ENCODE assay signal across 8 mouse cellular contexts in genomic region chr6:47920447-47921340, GRCm38 (mm10). TPM values are rescaled to one million over a fixed set of nuclear protein-coding genes. Genes with fewer than 3 reads are reported as not detected.
DNase-seq lines count a peak whose midpoint lies in the region; ATAC-seq lines count a peak whose summit lies in the region.

Gene Zfp212 (plus strand): TSS chr6:47920476.

- H3K4me3 ChIP-seq in heart, embryonic 13.5 days = peak within 1 kb of the TSS; percentile 92
- H3K4me3 ChIP-seq in liver, embryonic 12.5 days = peak within 1 kb of the TSS; percentile 90

- peak within 1 kb of the TSS; percentile 87 for H3K4me2 ChIP-seq in heart, embryonic 13.5 days
- H3K4me2 ChIP-seq in liver, embryonic 12.5 days = peak within 1 kb of the TSS; percentile 81

- H3K9ac ChIP-seq in heart, embryonic 13.5 days = peak within 1 kb of the TSS; percentile 94
- H3K9ac ChIP-seq in liver, embryonic 12.5 days = peak within 1 kb of the TSS; percentile 90

- DNase-seq in CD8-positive naive resting alpha-beta T cell, adult 2 months (ENCODE audit: low read depth in 2 of 2, low spot score in 2 of 2) = peak; percentile 78 to 85
- peak; percentile 79 for DNase-seq in c-Kit-negative CD71-positive TER-119-positive erythroid progenitor cells, embryonic 14.5 days (ENCODE audit: low read depth, low spot score)
- peak; percentile 65 for DNase-seq in fibroblast of lung, adult 2 months (ENCODE audit: low read depth)
- DNase-seq in kidney, postnatal 10 days = peak; percentile 93
- DNase-seq in naive thymus-derived CD4-positive, alpha-beta T cell, adult 2 months (ENCODE audit: low read depth) = peak; percentile 93
- peak; percentile 87 for DNase-seq in splenic B cell, adult 2 months (ENCODE audit: low read depth, low spot score)

- peak within 1 kb of the TSS; percentile 97 for H3K27ac ChIP-seq in heart, embryonic 13.5 days (replicated peaks)
- peak within 1 kb of the TSS; percentile 97 for H3K27ac ChIP-seq in liver, embryonic 12.5 days

- peak; percentile 91 for ATAC-seq in heart, embryonic 13.5 days (ENCODE audit: extremely low read depth, insufficient number of reproducible peaks, low FRiP score, low TSS enrichment)
- ATAC-seq in liver, embryonic 12.5 days = peak; percentile 92

- no peaks in the 10 kb centered on the region for H3K9me3 ChIP-seq in heart, embryonic 13.5 days
- H3K9me3 ChIP-seq in liver, embryonic 12.5 days (replicated peaks) = no peaks in the 10 kb centered on the region

- no peaks in the 10 kb centered on the region for H3K27me3 ChIP-seq in heart, embryonic 13.5 days (replicated peaks)
- H3K27me3 ChIP-seq in liver, embryonic 12.5 days (replicated peaks) = no peaks in the 10 kb centered on the region
- no peaks in the 10 kb centered on the region for H3K27me3 ChIP-seq in splenic B cell, adult 2 months (ENCODE audit: control insufficient read depth, insufficient read depth, low read length, poor library complexity, severe bottlenecking)

- under 1% methylated on average over 66 of the region's 67 CpGs for WGBS in heart, embryonic 13.5 days
- WGBS in liver, embryonic 12.5 days (ENCODE audit: insufficient replicate concordance) = under 1% methylated on average over 63 of the region's 67 CpGs

- peaks cover 3% of the 10 kb centered on the region for H3K36me3 ChIP-seq in heart, embryonic 13.5 days
- peaks cover 5% of the 10 kb centered on the region for H3K36me3 ChIP-seq in liver, embryonic 12.5 days
- H3K36me3 ChIP-seq in splenic B cell, adult 2 months (ENCODE audit: control insufficient read depth, insufficient read depth, low read length, poor library complexity, severe bottlenecking) = no peaks in the 10 kb centered on the region

- peaks cover 22% of the 10 kb centered on the region for H3K4me1 ChIP-seq in heart, embryonic 13.5 days
- peaks cover 58% of the 10 kb centered on the region for H3K4me1 ChIP-seq in liver, embryonic 12.5 days

RNA-seq across cellular contexts. Expression of gene Zfp212, which starts in this region (rescaled TPM):
- polyA plus RNA-seq in heart, embryonic 13.5 days (2015; fragmentation: Nextera tagmentation; extraction: Ambion mirVana) = 8.9 and 9.2 TPM in 2 replicates
- polyA plus RNA-seq in liver, embryonic 12.5 days (2016; fragmentation: Nextera tagmentation; extraction: Ambion mirVana) = 6.6 and 7.6 TPM in 2 replicates

Comparison
In these comparisons a context has a peak if more than half of its experiments do, and no peak if none do; other contexts are left out.
1. Peak in every context shown above with its lines: DNase-seq, ATAC-seq, H3K4me3 ChIP-seq and H3K27ac ChIP-seq.